In the genomic region with DNA sequence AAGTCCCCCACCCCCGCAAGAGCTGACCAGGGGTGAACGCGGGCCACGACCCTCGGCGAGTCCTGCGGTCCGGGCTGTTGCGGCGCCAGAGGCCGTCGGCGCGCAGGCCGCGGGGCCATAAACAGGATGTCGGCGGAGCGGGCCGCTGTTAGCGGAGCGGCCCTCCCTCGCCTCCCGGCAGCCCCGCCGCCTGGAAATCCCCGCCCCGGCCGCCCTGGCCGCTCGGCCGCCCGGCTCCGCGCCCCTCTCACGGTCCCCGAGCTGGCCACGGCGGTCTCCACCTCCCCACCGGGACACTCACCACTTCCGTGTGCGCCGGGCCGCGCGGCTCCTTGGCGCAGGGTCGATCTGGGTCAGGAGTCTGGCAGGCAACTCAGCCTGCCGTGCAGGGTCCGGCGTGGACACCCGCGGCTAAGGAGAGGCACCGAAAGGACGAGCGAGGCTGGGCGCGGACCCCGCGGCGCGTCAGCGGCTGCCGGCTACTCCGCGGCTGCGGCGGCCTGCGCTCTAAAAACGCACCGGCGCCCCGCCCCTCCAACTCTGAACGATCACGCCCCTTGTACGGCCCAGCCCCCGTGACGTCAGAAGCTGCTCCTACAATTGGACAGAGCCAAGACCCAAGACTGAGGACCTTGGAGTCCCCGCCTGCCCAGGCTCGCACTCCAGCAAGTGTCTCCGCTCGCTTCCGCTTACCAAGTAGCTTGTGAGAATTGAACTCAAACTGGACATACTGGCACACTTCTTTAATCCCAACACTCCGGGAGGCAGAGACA, we compare ENCODE assay signal across 8 mouse cellular contexts. TPM values are rescaled to one million over a fixed set of nuclear protein-coding genes. Genes with fewer than 3 reads are reported as not detected.
DNase-seq lines count a peak whose midpoint lies in the region; ATAC-seq lines count a peak whose summit lies in the region.

Gene Jak1, minus strand, starts transcription at position 542 of the 773 bp plus-strand sequence.

- peak within 1 kb of the TSS; percentile 86 for H3K9ac ChIP-seq in hindbrain, embryonic 11.5 days (ENCODE audit: low read depth, low read length)

- no peaks in the 10 kb centered on the region for H3K27me3 ChIP-seq in hindbrain, embryonic 11.5 days (ENCODE audit: control insufficient read depth, insufficient read depth, low read length)

- no peaks in the 10 kb centered on the region for H3K4me1 ChIP-seq in hindbrain, embryonic 11.5 days (replicated peaks; ENCODE audit: control insufficient read depth, insufficient read depth, low read length)

- H3K27ac ChIP-seq in hindbrain, embryonic 11.5 days (ENCODE audit: low read depth, low read length), result peak within 1 kb of the TSS; percentile 72

- H3K36me3 ChIP-seq in hindbrain, embryonic 11.5 days (ENCODE audit: control insufficient read depth, insufficient read depth, low read length), result no peaks in the 10 kb centered on the region

- H3K4me2 ChIP-seq in hindbrain, embryonic 11.5 days (replicated peaks; ENCODE audit: low read depth, low read length), result peak within 1 kb of the TSS; percentile 74

- peak; percentile 99 for DNase-seq in Muller cell, postnatal 12 days (ENCODE audit: inconsistent ontology term)
- peak; percentile 96 for DNase-seq in cerebellum, adult 9-11 months
- DNase-seq in frontal cortex, adult 2 months (ENCODE audit: extremely low spot score in 1 of 2, low spot score in 1 of 2), result peak; percentile 94 to 98
- DNase-seq in hindbrain, embryonic 11.5 days (ENCODE audit: low spot score), result peak; percentile 97
- peak; percentile 93 to 96 for DNase-seq in layer of hippocampus, postnatal 10 days (ENCODE audit: low spot score in 2 of 2)
- DNase-seq in lung, postnatal 10 days, result peak; percentile 99
- DNase-seq in ovary, postnatal 36 days (ENCODE audit: low spot score), result peak; percentile 98
- DNase-seq in thymus, postnatal 25 days, result peak; percentile 97

- under 1% methylated on average over 79 of the region's 84 CpGs for WGBS in hindbrain, embryonic 11.5 days

- peak; percentile 99 for ATAC-seq in hindbrain, embryonic 11.5 days (ENCODE audit: low FRiP score)

- no peaks in the 10 kb centered on the region for H3K9me3 ChIP-seq in hindbrain, embryonic 11.5 days (ENCODE audit: control insufficient read depth, low read length)

- peak within 1 kb of the TSS; percentile 93 for H3K4me3 ChIP-seq in hindbrain, embryonic 11.5 days (ENCODE audit: low read depth, low read length)

RNA-seq across cellular contexts. Expression of gene Jak1, which starts in this region (rescaled TPM):
- 62.9 and 70.1 TPM in 2 replicates for polyA plus RNA-seq in frontal cortex, adult 2 months (2012; rRNA removed)
- 62.9 and 68.0 TPM in 2 replicates for polyA plus RNA-seq in hindbrain, embryonic 11.5 days (2014; fragmentation: Nextera tagmentation; extraction: Ambion mirVana)
- 100 to 1,000 TPM; 110 TPM for total RNA-seq in layer of hippocampus, postnatal 10 days (2021)

Comparison
In these comparisons a context has a peak if more than half of its experiments do, and no peak if none do; other contexts are left out.
1. Peak in every context shown above with its lines: DNase-seq, ATAC-seq, H3K4me3 ChIP-seq and H3K27ac ChIP-seq.